Comparison of ENCODE assay signal across 20 mouse cellular contexts in genomic region chr7:80875727-80876126, GRCm38 (mm10). TPM values are rescaled to one million over a fixed set of nuclear protein-coding genes. Genes with fewer than 3 reads are reported as not detected.
DNase-seq lines count a peak whose midpoint lies in the region; ATAC-seq and TF ChIP-seq lines count a peak whose summit lies in the region.
"Had no signal": no experiment of that assay in that cellular context is flagged by ENCODE, and none has a peak within 500 bp of the region (broad histone marks: within the 10 kb centered on the region; RNA-seq: fewer than 3 reads in every experiment).

No protein-coding gene starts in this region.

- H3K27ac ChIP-seq in hindbrain, embryonic 11.5 days (ENCODE audit: low read depth, low read length) = no peak overlapping the region
- H3K27ac ChIP-seq in hindbrain, embryonic 14.5 days = no peak overlapping the region
- no peak overlapping the region for H3K27ac ChIP-seq in liver, embryonic 11.5 days (ENCODE audit: low read depth, low read length)
- H3K27ac ChIP-seq in liver, postnatal 0 days (ENCODE audit: low read depth) = no peak overlapping the region
- no peak overlapping the region for H3K27ac ChIP-seq in thymus, adult 2 months (ENCODE audit: control insufficient read depth, insufficient read depth, low read length)
- H3K27ac ChIP-seq in stomach, embryonic 16.5 days (ENCODE audit: low read length) = no peak overlapping the region
- H3K27ac ChIP-seq: forebrain, embryonic 13.5 days; gastrocnemius, adult 2 months; heart, embryonic 15.5 days; hindbrain, embryonic 10.5 days; liver, embryonic 15.5 days; midbrain, embryonic 15.5 days had no signal

- H3K4me1 ChIP-seq in hindbrain, embryonic 11.5 days (replicated peaks; ENCODE audit: control insufficient read depth, insufficient read depth, low read length) = no peaks in the 10 kb centered on the region
- no peaks in the 10 kb centered on the region for H3K4me1 ChIP-seq in hindbrain, embryonic 14.5 days (replicated peaks; ENCODE audit: control insufficient read depth, insufficient read depth, low read length)
- no peaks in the 10 kb centered on the region; the same call in 1 of the 2 replicates for H3K4me1 ChIP-seq in liver, embryonic 11.5 days (replicated peaks; ENCODE audit: control insufficient read depth, insufficient read depth, low read length)
- H3K4me1 ChIP-seq in liver, postnatal 0 days (ENCODE audit: insufficient read depth) = peaks cover 19% of the 10 kb centered on the region
- peaks cover 10% of the 10 kb centered on the region for H3K4me1 ChIP-seq in thymus, adult 2 months (replicated peaks; ENCODE audit: control insufficient read depth, insufficient read depth, low read length)
- no peaks in the 10 kb centered on the region for H3K4me1 ChIP-seq in stomach, embryonic 16.5 days (ENCODE audit: control insufficient read depth, insufficient read depth, low read length)
- H3K4me1 ChIP-seq: forebrain, embryonic 13.5 days; heart, embryonic 15.5 days; midbrain, embryonic 15.5 days had no signal

- H3K4me3 ChIP-seq in hindbrain, embryonic 11.5 days (ENCODE audit: low read depth, low read length) = no peak overlapping the region
- H3K4me3 ChIP-seq in hindbrain, embryonic 14.5 days (replicated peaks; ENCODE audit: low read length) = no peak overlapping the region
- H3K4me3 ChIP-seq in liver, embryonic 11.5 days (ENCODE audit: low read depth, low read length) = no peak overlapping the region
- no peak overlapping the region for H3K4me3 ChIP-seq in liver, postnatal 0 days (ENCODE audit: low read depth, low read length)
- no peak overlapping the region; the same call in 1 of the 2 replicates for H3K4me3 ChIP-seq in thymus, adult 2 months (ENCODE audit: control insufficient read depth, insufficient read depth, low read length)
- no peak overlapping the region for H3K4me3 ChIP-seq in stomach, embryonic 16.5 days (replicated peaks; ENCODE audit: low read length)
- H3K4me3 ChIP-seq: forebrain, embryonic 13.5 days; gastrocnemius, adult 2 months; heart, embryonic 15.5 days; hindbrain, embryonic 10.5 days; liver, embryonic 15.5 days; midbrain, embryonic 15.5 days had no signal

- TF ChIP-seq EP300 in liver, postnatal 0 days (IDR thresholded peaks at IDR 0.05; ENCODE audit: low read depth) = no peak

- TF ChIP-seq CTCF in liver, postnatal 0 days (IDR thresholded peaks at IDR 0.05; ENCODE audit: low read depth) = no peak
- TF ChIP-seq CTCF in thymus, adult 2 months (IDR thresholded peaks at IDR 0.05; ENCODE audit: borderline replicate concordance, control insufficient read depth, extremely low read depth, insufficient read depth, low read length, poor library complexity) = no peak

- 0 out of 2 replicates have a peak overlapping the region, but pooled peaks have one; percentile 19 for H3K9ac ChIP-seq in hindbrain, embryonic 11.5 days (ENCODE audit: low read depth, low read length)
- H3K9ac ChIP-seq in hindbrain, embryonic 14.5 days = no peak overlapping the region
- no peak overlapping the region for H3K9ac ChIP-seq in liver, embryonic 11.5 days (ENCODE audit: low read depth, low read length)
- H3K9ac ChIP-seq in liver, postnatal 0 days (replicated peaks) = no peak overlapping the region
- no peak overlapping the region for H3K9ac ChIP-seq in stomach, embryonic 16.5 days (ENCODE audit: low read length)
- H3K9ac ChIP-seq: forebrain, embryonic 13.5 days; heart, embryonic 15.5 days; liver, embryonic 15.5 days; midbrain, embryonic 15.5 days had no signal

- no peaks in the 10 kb centered on the region for H3K9me3 ChIP-seq in hindbrain, embryonic 11.5 days (ENCODE audit: control insufficient read depth, low read length)
- no peaks in the 10 kb centered on the region for H3K9me3 ChIP-seq in hindbrain, embryonic 14.5 days (ENCODE audit: control insufficient read depth, low read length)
- no peaks in the 10 kb centered on the region for H3K9me3 ChIP-seq in liver, embryonic 11.5 days (ENCODE audit: control insufficient read depth, low read length)
- no peaks in the 10 kb centered on the region for H3K9me3 ChIP-seq in liver, postnatal 0 days (ENCODE audit: low read length)
- H3K9me3 ChIP-seq in stomach, embryonic 16.5 days (replicated peaks; ENCODE audit: control insufficient read depth, low read length) = no peaks in the 10 kb centered on the region
- H3K9me3 ChIP-seq: forebrain, embryonic 13.5 days; heart, embryonic 15.5 days; liver, embryonic 15.5 days; midbrain, embryonic 15.5 days had no signal

- ATAC-seq in hindbrain, embryonic 11.5 days (ENCODE audit: low FRiP score) = no peak
- ATAC-seq in hindbrain, embryonic 14.5 days (ENCODE audit: low FRiP score) = no peak
- no peak for ATAC-seq in liver, embryonic 11.5 days (replicated peaks; ENCODE audit: low FRiP score)
- ATAC-seq in liver, postnatal 0 days = no peak
- ATAC-seq in stomach, embryonic 16.5 days (ENCODE audit: insufficient read depth, low FRiP score) = peak; percentile 29; the same call in 1 of the 2 replicates
- ATAC-seq: forebrain, embryonic 13.5 days; midbrain, embryonic 15.5 days had no signal

- 27% methylated on average over 37 of the region's 37 CpGs for WGBS in hindbrain, embryonic 11.5 days
- WGBS in hindbrain, embryonic 14.5 days = 31% methylated on average over 37 of the region's 37 CpGs
- WGBS in liver, embryonic 11.5 days = 39% methylated on average over 37 of the region's 37 CpGs
- 75% methylated on average over 37 of the region's 37 CpGs for WGBS in liver, postnatal 0 days (ENCODE audit: insufficient replicate concordance)
- 77% methylated on average over 37 of the region's 37 CpGs for WGBS in thymus, adult 2 months
- 61% methylated on average over 37 of the region's 37 CpGs for WGBS in stomach, embryonic 16.5 days

- no peak for TF ChIP-seq POLR2A in thymus, adult 2 months (IDR thresholded peaks at IDR 0.05; ENCODE audit: control insufficient read depth, extremely low read depth, insufficient read depth, low read length, poor library complexity)

- peaks cover 13% of the 10 kb centered on the region for H3K36me3 ChIP-seq in hindbrain, embryonic 11.5 days (ENCODE audit: control insufficient read depth, insufficient read depth, low read length)
- peaks cover 69% of the 10 kb centered on the region for H3K36me3 ChIP-seq in hindbrain, embryonic 14.5 days (replicated peaks; ENCODE audit: control insufficient read depth, insufficient read depth)
- H3K36me3 ChIP-seq in liver, embryonic 11.5 days (ENCODE audit: control insufficient read depth, insufficient read depth, low read length) = peaks cover 16% of the 10 kb centered on the region
- H3K36me3 ChIP-seq in liver, postnatal 0 days (replicated peaks; ENCODE audit: insufficient read depth, low read length) = peaks cover 18% of the 10 kb centered on the region
- H3K36me3 ChIP-seq in thymus, adult 2 months (ENCODE audit: control insufficient read depth, insufficient read depth, low read length) = peaks cover 42% of the 10 kb centered on the region
- peaks cover 19% of the 10 kb centered on the region for H3K36me3 ChIP-seq in stomach, embryonic 16.5 days (ENCODE audit: control insufficient read depth, insufficient read depth, low read length)

- DNase-seq in hindbrain, embryonic 11.5 days (ENCODE audit: low spot score) = peak; percentile 17
- DNase-seq in hindbrain, embryonic 14.5 days (ENCODE audit: low spot score) = no peak
- no peak for DNase-seq in liver, embryonic 11.5 days (ENCODE audit: low spot score)
- no peak for DNase-seq in liver, postnatal 0 days
- peak; percentile 53 for DNase-seq in thymus, postnatal 0 days (ENCODE audit: low spot score)
- DNase-seq in thymus, adult 2 months = no peak
- DNase-seq in adrenal gland, adult 18-20 months (ENCODE audit: low spot score in 2 of 2) = no peak
- DNase-seq: adrenal gland, postnatal 10 days; cerebellum, adult 8-10 months; embryo, embryonic 11 days; gastrocnemius, adult 2 months; heart, adult 11 months; kidney, adult 9 months; layer of hippocampus, adult 9-11 months had no signal

- no peak overlapping the region for H3K4me2 ChIP-seq in hindbrain, embryonic 11.5 days (replicated peaks; ENCODE audit: low read depth, low read length)
- H3K4me2 ChIP-seq in hindbrain, embryonic 14.5 days (replicated peaks) = no peak overlapping the region
- peak overlapping the region; percentile 4; the same call in 1 of the 2 replicates for H3K4me2 ChIP-seq in liver, embryonic 11.5 days
- H3K4me2 ChIP-seq in liver, postnatal 0 days (ENCODE audit: low read depth, low read length) = no peak overlapping the region
- H3K4me2 ChIP-seq in stomach, embryonic 16.5 days (ENCODE audit: low read depth, low read length) = no peak overlapping the region
- H3K4me2 ChIP-seq: forebrain, embryonic 13.5 days; heart, embryonic 15.5 days; liver, embryonic 15.5 days; midbrain, embryonic 15.5 days had no signal

- peaks cover 21% of the 10 kb centered on the region for H3K27me3 ChIP-seq in hindbrain, embryonic 11.5 days (ENCODE audit: control insufficient read depth, insufficient read depth, low read length)
- no peaks in the 10 kb centered on the region for H3K27me3 ChIP-seq in hindbrain, embryonic 14.5 days (ENCODE audit: control insufficient read depth, insufficient read depth, low read length)
- peaks cover 17% of the 10 kb centered on the region for H3K27me3 ChIP-seq in liver, embryonic 11.5 days (replicated peaks; ENCODE audit: control insufficient read depth, insufficient read depth, low read length)
- H3K27me3 ChIP-seq in liver, postnatal 0 days (ENCODE audit: insufficient read depth, low read length) = no peaks in the 10 kb centered on the region
- H3K27me3 ChIP-seq in thymus, adult 2 months (ENCODE audit: control insufficient read depth, insufficient read depth, low read length) = no peaks in the 10 kb centered on the region
- H3K27me3 ChIP-seq in stomach, embryonic 16.5 days (ENCODE audit: control insufficient read depth, insufficient read depth, low read length) = no peaks in the 10 kb centered on the region
- H3K27me3 ChIP-seq: heart, embryonic 15.5 days; liver, embryonic 15.5 days; midbrain, embryonic 15.5 days had no signal

RNA-seq across cellular contexts. Expression of gene Zscan2, which starts 15.0 kb away (rescaled TPM):
- 4.5 and 4.8 TPM in 2 replicates for polyA plus RNA-seq in hindbrain, embryonic 11.5 days (2014; fragmentation: Nextera tagmentation; extraction: Ambion mirVana)
- 4.1 and 4.4 TPM in 2 replicates for polyA plus RNA-seq in hindbrain, embryonic 14.5 days (2014; fragmentation: Nextera tagmentation; extraction: Ambion mirVana)
- 1.0 and 1.4 TPM in 2 replicates for polyA plus RNA-seq in liver, embryonic 11.5 days (2014; fragmentation: Nextera tagmentation; extraction: Ambion mirVana)
- 0.43 and 0.47 TPM in 2 replicates for polyA plus RNA-seq in liver, postnatal 0 days (2015; fragmentation: Nextera tagmentation; extraction: Ambion mirVana)
- polyA plus RNA-seq in thymus, postnatal 0 days (2015; fragmentation: Nextera tagmentation; extraction: Ambion mirVana) = 2.7 and 3.0 TPM in 2 replicates
- 25.5 and 26.2 TPM in 2 replicates for polyA plus RNA-seq in thymus, adult 2 months (2012; rRNA removed)
- polyA plus RNA-seq in stomach, embryonic 16.5 days (2015; fragmentation: Nextera tagmentation; extraction: Ambion mirVana) = 1.4 and 1.6 TPM in 2 replicates
- total RNA-seq in adrenal gland, adult 18-20 months (2021) = 1 to 10 TPM; 4.7 to 5.3 TPM

RNA-seq across cellular contexts. Expression of gene Wdr73, which starts 25.3 kb away (rescaled TPM):
- 38.3 and 41.4 TPM in 2 replicates for polyA plus RNA-seq in hindbrain, embryonic 11.5 days (2014; fragmentation: Nextera tagmentation; extraction: Ambion mirVana)
- 31.7 and 32.3 TPM in 2 replicates for polyA plus RNA-seq in hindbrain, embryonic 14.5 days (2014; fragmentation: Nextera tagmentation; extraction: Ambion mirVana)
- polyA plus RNA-seq in liver, embryonic 11.5 days (2014; fragmentation: Nextera tagmentation; extraction: Ambion mirVana) = 42.8 and 44.0 TPM in 2 replicates
- polyA plus RNA-seq in liver, postnatal 0 days (2015; fragmentation: Nextera tagmentation; extraction: Ambion mirVana) = 10.1 and 13.6 TPM in 2 replicates
- 38.2 and 44.6 TPM in 2 replicates for polyA plus RNA-seq in thymus, postnatal 0 days (2015; fragmentation: Nextera tagmentation; extraction: Ambion mirVana)
- polyA plus RNA-seq in thymus, adult 2 months (2012; rRNA removed) = 27.2 and 31.3 TPM in 2 replicates
- polyA plus RNA-seq in stomach, embryonic 16.5 days (2015; fragmentation: Nextera tagmentation; extraction: Ambion mirVana) = 25.2 and 29.1 TPM in 2 replicates
- total RNA-seq in adrenal gland, adult 18-20 months (2021) = 10 to 100 TPM; 12.6 to 15.6 TPM

RNA-seq across cellular contexts. Expression of gene Nmb, which starts 29.1 kb away (rescaled TPM):
- polyA plus RNA-seq in hindbrain, embryonic 11.5 days (2014; fragmentation: Nextera tagmentation; extraction: Ambion mirVana) = 6.7 and 7.0 TPM in 2 replicates
- 8.7 and 10.6 TPM in 2 replicates for polyA plus RNA-seq in hindbrain, embryonic 14.5 days (2014; fragmentation: Nextera tagmentation; extraction: Ambion mirVana)
- polyA plus RNA-seq in liver, embryonic 11.5 days (2014; fragmentation: Nextera tagmentation; extraction: Ambion mirVana) = 2.4 and 3.4 TPM in 2 replicates
- polyA plus RNA-seq in liver, postnatal 0 days (2015; fragmentation: Nextera tagmentation; extraction: Ambion mirVana) = 1.4 and 1.7 TPM in 2 replicates
- 28.0 and 32.1 TPM in 2 replicates for polyA plus RNA-seq in thymus, postnatal 0 days (2015; fragmentation: Nextera tagmentation; extraction: Ambion mirVana)
- 20.1 and 24.5 TPM in 2 replicates for polyA plus RNA-seq in thymus, adult 2 months (2012; rRNA removed)
- polyA plus RNA-seq in stomach, embryonic 16.5 days (2015; fragmentation: Nextera tagmentation; extraction: Ambion mirVana) = 3.5 and 4.4 TPM in 2 replicates
- total RNA-seq in adrenal gland, adult 18-20 months (2021) = 1 to 10 TPM; 2.6 to 3.3 TPM

RNA-seq across cellular contexts. Expression of gene Iqgap1, which starts 50.0 kb away (rescaled TPM):
- 27.1 and 29.1 TPM in 2 replicates for polyA plus RNA-seq in hindbrain, embryonic 11.5 days (2014; fragmentation: Nextera tagmentation; extraction: Ambion mirVana)
- polyA plus RNA-seq in hindbrain, embryonic 14.5 days (2014; fragmentation: Nextera tagmentation; extraction: Ambion mirVana) = 19.6 and 24.7 TPM in 2 replicates
- polyA plus RNA-seq in liver, embryonic 11.5 days (2014; fragmentation: Nextera tagmentation; extraction: Ambion mirVana) = 28.2 and 30.6 TPM in 2 replicates
- polyA plus RNA-seq in liver, postnatal 0 days (2015; fragmentation: Nextera tagmentation; extraction: Ambion mirVana) = 10.8 and 13.6 TPM in 2 replicates
- 87.5 and 104 TPM in 2 replicates for polyA plus RNA-seq in thymus, postnatal 0 days (2015; fragmentation: Nextera tagmentation; extraction: Ambion mirVana)
- 112 and 119 TPM in 2 replicates for polyA plus RNA-seq in thymus, adult 2 months (2012; rRNA removed)
- polyA plus RNA-seq in stomach, embryonic 16.5 days (2015; fragmentation: Nextera tagmentation; extraction: Ambion mirVana) = 99.2 and 106 TPM in 2 replicates
- 10 to 100 TPM; 73.6 to 79.1 TPM for total RNA-seq in adrenal gland, adult 18-20 months (2021)

Comparison
In these comparisons a context has a peak if more than half of its experiments do, and no peak if none do; other contexts are left out.
1. DNase-seq: peak in hindbrain, embryonic 11.5 days (single experiment) and thymus, postnatal 0 days (single experiment); none in hindbrain, embryonic 14.5 days (single experiment), liver, embryonic 11.5 days (single experiment), liver, postnatal 0 days (single experiment), thymus, adult 2 months (single experiment) and adrenal gland, adult 18-20 months (0 of 2).